Mouse (Mus musculus) kidney, embryonic 16.5 days (tissue): ENCODE measurements around the gene Mrpl16. TPM values are rescaled to one million over a fixed set of nuclear protein-coding genes. Genes with fewer than 3 reads are reported as not detected.

Experiments
- ATAC-seq: fragments of 200-750 bp; cut with Nextera tagmentation; 2 replicates; pipeline ENCODE4 v1.8.0; 2017; ENCODE audit warnings: moderate TSS enrichment; ENCODE audit not compliant: low FRiP score, low TSS enrichment
- H3K27ac ChIP-seq: fragments of 300-500 bp; sonication (generic); 2 replicates; pipeline ENCODE4 v1.5.1; 2014; ENCODE audit warnings: low read length
- H3K27me3 ChIP-seq: fragments of 300-500 bp; sonication (generic); 2 replicates; pipeline ENCODE4 v1.6.1; 2014; ENCODE audit warnings: low read length, control low read depth, mixed read lengths; ENCODE audit not compliant: insufficient read depth
- H3K36me3 ChIP-seq: fragments of 300-500 bp; sonication (generic); 2 replicates; pipeline ENCODE4 v1.6.1; 2014; ENCODE audit warnings: low read length, control low read depth, mixed read lengths; ENCODE audit not compliant: insufficient read depth
- H3K4me1 ChIP-seq: fragments of 300-500 bp; sonication (generic); 2 replicates; pipeline ENCODE4 v1.6.1; 2014; ENCODE audit warnings: low read length, control low read depth, mixed read lengths; ENCODE audit not compliant: insufficient read depth
- H3K4me2 ChIP-seq: fragments of 300-500 bp; sonication (generic); replicated peaks from 2 replicates; pipeline ENCODE4 v1.6.1; 2014; ENCODE audit warnings: low read depth, low read length
- H3K4me3 ChIP-seq: fragments of 300-500 bp; sonication (generic); 2 replicates; pipeline ENCODE4 v1.5.1; 2014; ENCODE audit warnings: mild to moderate bottlenecking, low read length
- H3K9ac ChIP-seq: fragments of 300-500 bp; sonication (generic); replicated peaks from 2 replicates; pipeline ENCODE4 v1.6.1; 2014; ENCODE audit warnings: low read length
- H3K9me3 ChIP-seq: fragments of 300-500 bp; sonication (generic); 2 replicates; pipeline ENCODE4 v1.6.1; 2016; ENCODE audit warnings: low read length, control low read depth
- WGBS: fragments of 180-500 bp; shearing (Covaris S2); extraction: QIAGEN DNeasy Blood & Tissue Kit; methylation state at CpG from one replicate; pipeline ENCODE4 v1.1.7; 2014; 5-methylcytosine and 5-hydroxymethylcytosine counted together
- polyA plus RNA-seq: library from polyadenylated mRNA; unstranded; fragments of >200 nt; fragmentation: Nextera tagmentation; extraction: Ambion mirVana; gene quantifications from 2 replicates; pipeline ENCODE4 v1.2.1, GENCODE M21; 2015

The Mrpl16 gene
- polyA plus RNA-seq, 1 experiment from 2014 or later, result 49.2 TPM

DNA sequence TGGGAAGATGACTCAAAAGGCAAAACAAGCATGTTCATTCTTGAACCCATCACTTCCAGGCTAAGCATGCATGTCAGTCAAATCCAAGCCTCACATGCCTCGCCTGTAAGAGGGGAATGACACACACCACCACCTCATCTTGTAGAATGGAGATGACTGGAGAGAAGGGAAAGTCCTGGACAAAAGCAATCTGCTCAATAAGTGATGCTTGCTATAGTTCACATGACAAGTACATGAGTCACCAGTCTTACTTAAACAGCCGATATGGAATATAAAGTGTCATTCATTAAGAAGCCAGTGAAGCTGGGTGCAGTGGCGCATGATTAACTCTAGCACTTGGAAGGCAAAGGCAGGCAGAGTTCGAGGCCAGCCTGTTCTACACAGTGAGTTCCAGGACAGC, 42.9 kb downstream of the Mrpl16 start:
- peaks cover 54% of the 10 kb centered on the region for H3K4me1 ChIP-seq
- ATAC-seq, result no peak

DNA sequence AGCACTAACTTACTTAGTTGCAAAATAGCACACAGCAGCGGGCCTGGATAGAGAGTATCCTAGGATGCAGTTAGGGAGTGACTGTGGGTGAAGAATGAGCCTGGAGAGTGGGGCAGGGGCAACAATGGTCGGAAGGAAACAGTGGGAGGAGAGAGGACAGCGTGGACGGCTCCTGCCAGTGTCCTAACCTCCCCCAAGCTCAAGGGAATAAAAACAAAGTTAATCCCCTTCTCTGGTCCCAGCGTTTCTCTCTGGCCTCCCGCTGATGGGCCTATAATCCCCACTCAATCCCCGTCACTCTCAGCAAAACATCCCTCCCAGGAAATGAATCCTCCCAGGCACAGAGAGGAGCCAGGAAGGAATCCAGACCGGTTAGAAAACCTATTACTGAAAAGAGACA, 43.5 kb downstream of the Mrpl16 start:
- H3K27me3 ChIP-seq, result no peaks in the 10 kb centered on the region
- no peak for ATAC-seq
- H3K27ac ChIP-seq, result peak overlapping the region; percentile 48
- H3K4me3 ChIP-seq, result no peak overlapping the region
- no peak overlapping the region for H3K9ac ChIP-seq
- no peaks in the 10 kb centered on the region for H3K9me3 ChIP-seq
- no peaks in the 10 kb centered on the region for H3K36me3 ChIP-seq
- H3K4me2 ChIP-seq, result 0 out of 2 replicates have a peak overlapping the region, but pooled peaks have one; percentile 4
- 10% methylated on average over 8 of the region's 8 CpGs for whole genome bisulfite sequencing
- peaks cover 54% of the 10 kb centered on the region for H3K4me1 ChIP-seq

More for the DNA sequence above, 42.9 kb downstream of the Mrpl16 start:
- Histone ChIP-seq H3K36me3 (no peaks in the 10 kb centered on the region), H3K27ac (peak overlapping the region; percentile 35; the same call in 1 of the 2 replicates), H3K27me3 (no peaks in the 10 kb centered on the region), H3K9ac (no peak overlapping the region), H3K4me2 (0 out of 2 replicates have a peak overlapping the region, but pooled peaks have one; percentile 10), H3K4me3 (no peak overlapping the region), H3K9me3 (no peaks in the 10 kb centered on the region)
- 62% methylated on average over 4 of the region's 4 CpGs for WGBS

DNA sequence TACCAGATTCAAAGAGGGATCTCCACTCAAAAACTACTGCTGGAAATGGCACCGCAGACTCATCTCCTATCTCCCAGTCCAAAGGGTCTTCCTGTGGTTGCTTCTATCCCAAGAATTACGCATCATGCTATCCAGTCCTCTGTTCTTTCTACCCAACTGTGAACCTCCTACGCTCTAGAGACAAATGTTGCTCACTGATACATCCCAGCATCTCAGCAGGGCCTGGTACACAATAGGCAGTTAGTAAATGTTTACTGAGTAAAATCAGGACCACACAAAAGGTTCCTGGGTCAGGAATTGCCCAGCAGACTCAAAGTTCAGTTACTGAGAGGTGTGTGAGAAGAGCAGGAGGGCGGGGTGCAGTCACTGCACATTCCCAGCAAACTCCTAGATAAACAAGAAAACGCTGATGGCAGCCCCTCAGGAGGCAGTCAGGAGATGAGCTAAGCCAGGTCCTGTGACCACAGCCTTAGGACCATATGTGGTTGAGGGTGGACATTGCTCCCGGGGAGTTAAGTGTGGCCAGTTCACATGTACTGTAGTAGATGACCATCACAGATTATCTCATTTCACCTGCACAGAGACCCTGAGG, 44.6 kb downstream of the Mrpl16 start:
- peaks cover 54% of the 10 kb centered on the region for H3K4me1 ChIP-seq
- H3K27ac ChIP-seq, result no peak overlapping the region; the same call in 1 of the 2 replicates
- WGBS, result 85% methylated on average over 6 of the region's 6 CpGs
- no peaks in the 10 kb centered on the region for H3K27me3 ChIP-seq
- H3K9me3 ChIP-seq, result no peaks in the 10 kb centered on the region
- no peak; the same call in 1 of the 2 replicates for ATAC-seq
- H3K4me2 ChIP-seq, result no peak overlapping the region
- no peaks in the 10 kb centered on the region for H3K36me3 ChIP-seq
- no peak overlapping the region for H3K9ac ChIP-seq
- no peak overlapping the region for H3K4me3 ChIP-seq

DNA sequence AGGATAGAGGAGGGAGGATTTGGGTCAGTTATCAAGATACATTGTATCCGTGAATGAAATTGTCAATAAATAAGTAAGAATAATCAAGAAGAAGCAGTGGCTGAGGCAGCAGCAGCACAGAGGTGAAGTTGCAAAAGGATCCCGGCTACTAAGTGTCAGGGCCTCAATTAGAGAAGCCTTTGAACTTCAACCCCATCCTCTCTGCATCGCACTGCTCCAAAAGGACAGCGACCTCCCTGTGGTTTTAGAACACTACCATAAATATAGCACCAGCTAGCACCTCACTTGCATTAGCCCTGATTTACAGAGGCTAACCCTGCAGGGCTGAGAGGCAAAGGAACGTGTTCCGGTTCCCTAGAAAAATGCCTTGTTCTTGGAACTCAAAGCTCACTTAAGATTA, 46.5 kb downstream of the Mrpl16 start:
- Histone ChIP-seq H3K9ac (no peak overlapping the region), H3K9me3 (no peaks in the 10 kb centered on the region), H3K36me3 (no peaks in the 10 kb centered on the region), H3K27ac (no peak overlapping the region), H3K27me3 (no peaks in the 10 kb centered on the region), H3K4me1 (peaks cover 42% of the 10 kb centered on the region), H3K4me2 (no peak overlapping the region; the same call in 1 of the 2 replicates), H3K4me3 (no peak overlapping the region; the same call in 1 of the 2 replicates)
- WGBS, result 37% methylated on average over 6 of the region's 6 CpGs
- ATAC-seq, result no peak

DNA sequence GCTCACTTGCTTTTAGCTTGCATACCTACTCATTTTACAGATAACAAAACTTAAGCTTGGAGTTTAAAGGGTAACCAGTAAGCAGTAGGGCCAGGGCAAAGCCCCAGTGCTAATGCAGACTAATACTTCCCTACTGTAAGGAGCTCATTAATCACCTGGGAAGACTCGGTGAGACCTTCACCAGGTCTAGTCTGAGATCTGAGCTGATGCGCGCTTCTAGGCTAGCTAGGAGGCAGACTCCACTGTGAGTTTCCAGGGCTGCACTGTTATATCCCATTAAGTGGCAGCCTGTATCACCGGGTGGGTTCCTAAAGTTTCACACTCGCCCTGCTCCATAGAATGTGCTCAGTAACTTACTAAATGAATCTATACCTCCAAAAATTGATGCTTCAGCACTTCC, 47.4 kb downstream of the Mrpl16 start:
- peak overlapping the region; percentile 91 for H3K9ac ChIP-seq
- H3K27ac ChIP-seq, result no peak overlapping the region
- H3K4me3 ChIP-seq, result peak overlapping the region; percentile 85
- WGBS, result 12% methylated on average over 5 of the region's 5 CpGs
- no peaks in the 10 kb centered on the region for H3K36me3 ChIP-seq
- H3K27me3 ChIP-seq, result no peaks in the 10 kb centered on the region
- no peaks in the 10 kb centered on the region for H3K9me3 ChIP-seq
- peak overlapping the region; percentile 97 for H3K4me2 ChIP-seq
- peaks cover 35% of the 10 kb centered on the region for H3K4me1 ChIP-seq
- no peak for ATAC-seq

DNA sequence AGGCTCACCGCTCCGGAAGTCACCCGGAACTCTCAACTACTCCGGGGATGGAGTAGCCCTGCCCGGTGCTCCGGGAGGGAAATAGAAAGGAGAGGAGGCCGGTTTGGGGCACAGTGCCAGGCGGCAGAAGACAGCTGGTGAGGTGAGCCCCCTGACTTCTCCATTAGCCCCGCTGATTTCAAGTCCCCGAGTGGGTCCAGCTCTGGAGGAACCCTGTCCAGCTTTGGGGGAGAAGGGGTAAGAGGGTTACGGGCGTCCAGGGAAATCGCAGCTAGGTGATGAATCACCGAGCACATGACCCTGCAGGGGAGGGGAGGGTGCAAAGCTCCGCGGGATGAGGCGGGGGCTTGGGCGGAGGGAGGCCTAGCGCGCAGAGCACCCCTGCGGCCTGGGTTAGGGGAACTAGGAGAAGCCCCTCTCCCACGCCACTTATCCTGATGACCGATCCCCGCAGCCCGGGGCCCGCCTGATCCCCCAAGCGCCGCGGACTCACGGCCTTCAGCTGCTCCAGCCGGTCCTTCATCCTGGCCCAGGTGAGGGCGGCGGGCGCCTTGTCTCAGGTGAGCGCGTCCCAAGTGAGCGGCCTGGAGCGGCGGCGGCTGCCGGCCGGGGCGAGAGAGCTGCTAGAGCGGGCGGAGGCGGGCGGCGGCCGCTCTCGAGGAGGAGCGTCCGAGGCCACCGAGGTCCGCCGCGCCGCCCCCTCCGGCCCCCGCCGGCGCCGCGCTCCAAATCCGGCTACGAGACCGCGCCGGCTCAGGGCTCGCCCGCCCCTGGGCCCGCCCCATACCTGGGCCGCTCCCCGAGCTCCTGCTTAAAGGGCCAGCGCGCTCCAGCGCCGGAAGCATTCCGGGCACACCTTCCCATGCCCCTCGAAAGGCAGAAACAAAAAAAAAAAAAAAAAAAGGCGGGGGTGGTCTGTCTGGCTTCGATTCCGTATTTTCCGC, 48.3 kb downstream of the Mrpl16 start:
- peak overlapping the region; percentile 72; the same call in 1 of the 2 replicates for H3K27ac ChIP-seq
- peak; percentile 90 for ATAC-seq
- peaks cover 26% of the 10 kb centered on the region for H3K4me1 ChIP-seq
- peak overlapping the region; percentile 85 for H3K4me3 ChIP-seq
- no peaks in the 10 kb centered on the region for H3K27me3 ChIP-seq
- peak overlapping the region; percentile 91 for H3K9ac ChIP-seq
- no peaks in the 10 kb centered on the region for H3K9me3 ChIP-seq
- peak overlapping the region; percentile 97 for H3K4me2 ChIP-seq
- no peaks in the 10 kb centered on the region for H3K36me3 ChIP-seq
- WGBS, result under 1% methylated on average over 70 of the region's 83 CpGs

DNA sequence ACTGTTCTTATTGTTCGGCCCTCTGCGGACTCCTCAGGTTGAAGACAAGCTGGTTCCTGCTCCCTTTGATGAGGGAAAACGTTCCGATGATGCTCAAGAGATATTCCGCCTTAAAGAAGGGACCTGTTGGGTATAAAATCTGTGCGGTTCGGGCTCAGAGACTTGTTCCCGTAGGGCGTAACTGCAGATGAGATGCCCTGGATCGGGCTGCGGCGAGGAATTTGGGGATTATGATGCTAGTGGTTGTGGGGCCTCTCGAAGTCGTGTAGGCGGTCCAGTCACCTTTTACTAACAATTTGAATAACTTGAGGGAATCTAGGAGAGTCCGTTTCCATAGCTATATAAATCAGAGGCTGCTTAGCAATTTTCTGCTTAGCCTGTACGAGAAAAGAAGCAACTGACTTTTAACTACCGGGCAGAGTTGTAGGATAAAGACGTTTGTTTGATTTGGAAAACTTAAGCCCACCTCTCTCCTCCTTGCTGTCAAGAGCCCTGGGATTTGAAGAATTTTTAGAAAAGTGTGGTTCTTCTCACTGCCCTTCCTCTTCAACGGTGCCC, 49.0 kb downstream of the Mrpl16 start, which contains the start of gene Stx3:
Gene Stx3 (minus strand): TSS at position 261 of the 558 bp plus-strand sequence.
- Histone ChIP-seq H3K36me3 (no peaks in the 10 kb centered on the region), H3K9me3 (no peaks in the 10 kb centered on the region), H3K4me3 (peak within 1 kb of the TSS; percentile 85), H3K9ac (peak within 1 kb of the TSS; percentile 91), H3K27ac (peak within 1 kb of the TSS; percentile 72; the same call in 1 of the 2 replicates), H3K27me3 (no peaks in the 10 kb centered on the region), H3K4me1 (peaks cover 19% of the 10 kb centered on the region), H3K4me2 (peak within 1 kb of the TSS; percentile 97)
- no peak for ATAC-seq
- 1% methylated on average over 20 of the region's 20 CpGs for WGBS

DNA sequence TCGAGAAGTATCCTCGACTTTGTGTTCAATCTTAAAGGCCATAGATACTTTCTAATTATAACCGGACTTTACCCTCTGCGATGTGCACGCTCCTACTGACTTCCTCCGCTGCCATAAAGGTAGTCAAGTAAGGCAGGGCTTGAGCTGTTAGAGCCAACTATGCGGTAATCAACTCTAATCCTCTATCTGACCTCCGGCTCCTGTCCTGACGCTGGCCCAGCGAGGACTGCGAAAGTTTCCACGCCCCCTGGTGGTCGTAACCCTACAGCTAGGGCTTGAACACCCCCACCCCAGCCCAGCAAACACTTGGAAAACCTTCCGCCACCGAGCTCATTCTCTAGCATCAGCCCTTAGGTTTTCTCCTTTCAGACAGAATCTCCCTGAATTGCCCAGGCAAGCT, 49.6 kb downstream of the Mrpl16 start:
- peak; percentile 83 for ATAC-seq
- Histone ChIP-seq H3K9ac (peak overlapping the region; percentile 91), H3K4me1 (peaks cover 13% of the 10 kb centered on the region; the same call in 1 of the 2 replicates), H3K4me3 (peak overlapping the region; percentile 85), H3K9me3 (no peaks in the 10 kb centered on the region), H3K27me3 (no peaks in the 10 kb centered on the region), H3K36me3 (no peaks in the 10 kb centered on the region), H3K4me2 (peak overlapping the region; percentile 97), H3K27ac (no peak overlapping the region)
- under 1% methylated on average over 15 of the region's 15 CpGs for WGBS

DNA sequence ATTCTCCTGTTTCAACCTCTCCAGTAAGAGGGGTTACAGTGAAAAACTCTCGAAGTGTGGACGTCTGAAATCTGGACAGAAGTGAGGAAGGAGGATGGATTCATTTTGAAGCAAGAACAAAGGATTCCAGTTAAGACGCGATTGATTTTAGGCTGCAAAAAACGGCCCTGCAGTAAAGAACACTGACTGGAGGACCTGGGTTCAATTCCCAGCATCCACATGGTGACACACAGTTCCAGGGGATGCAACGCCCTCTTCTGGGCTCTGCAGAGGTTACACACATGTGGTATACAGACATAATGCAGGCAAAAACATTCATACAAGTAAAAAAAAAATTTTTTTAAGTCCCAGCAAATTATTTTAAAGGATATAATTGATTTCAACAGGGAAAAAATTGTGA, 50.0 kb downstream of the Mrpl16 start:
- Histone ChIP-seq H3K9ac (peak overlapping the region; percentile 62), H3K27me3 (no peaks in the 10 kb centered on the region), H3K4me1 (peaks cover 11% of the 10 kb centered on the region; the same call in 1 of the 2 replicates), H3K9me3 (no peaks in the 10 kb centered on the region), H3K36me3 (no peaks in the 10 kb centered on the region), H3K27ac (no peak overlapping the region), H3K4me2 (peak overlapping the region; percentile 97), H3K4me3 (peak overlapping the region; percentile 85)
- 31% methylated on average over 6 of the region's 6 CpGs for WGBS
- ATAC-seq, result no peak
